Mouse (Mus musculus): Measurements from ENCODE around the gene Naa10. TPM values are rescaled to one million over a fixed set of nuclear protein-coding genes. Genes with fewer than 3 reads are reported as not detected.
A peak's percentile ranks its signal among the peaks of the same experiment; 100 is the strongest.

Naa10 gene
- polyA plus RNA-seq, 1 experiment, result 82.0 TPM

DNA sequence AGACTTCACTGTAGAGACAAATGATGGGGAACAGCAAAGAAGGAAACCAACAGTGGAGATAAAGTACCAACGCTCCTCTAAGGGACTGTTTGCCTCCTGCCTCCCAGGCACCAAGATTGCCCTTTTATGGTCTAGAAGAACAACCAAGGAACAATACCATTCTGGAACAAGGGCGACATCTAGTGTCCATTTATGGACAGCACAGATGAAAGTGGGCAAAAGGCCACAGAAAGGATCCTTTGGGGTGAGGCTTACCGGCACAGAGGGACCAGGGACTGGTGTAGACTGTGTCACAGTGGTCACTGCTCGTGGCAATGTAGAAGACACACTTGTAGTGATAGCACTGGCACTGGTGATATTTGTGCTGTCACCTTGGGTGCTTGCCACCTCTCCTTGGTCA is 26.9 kb upstream of the Naa10 start:
- WGBS, result 40% methylated on average over 4 of the region's 4 CpGs
- DNase-seq, result peak; percentile 49
- Histone ChIP-seq H3K27me3 (ENCODE audit: control insufficient read depth, insufficient read depth, low read length) (no peaks in the 10 kb centered on the region), H3K27ac (ENCODE audit: control insufficient read depth, insufficient read depth, low read length) (no peak overlapping the region), H3K4me3 (ENCODE audit: control insufficient read depth, insufficient read depth, low read length) (no peak overlapping the region), H3K4me1 (replicated peaks; ENCODE audit: control insufficient read depth, insufficient read depth, low read length) (no peaks in the 10 kb centered on the region), H3K36me3 (ENCODE audit: control insufficient read depth, insufficient read depth, low read length) (peaks cover 85% of the 10 kb centered on the region)
- TF ChIP-seq POLR2A (IDR thresholded peaks at IDR 0.05; ENCODE audit: control insufficient read depth, extremely low read depth, insufficient read depth, low read length, poor library complexity), result no peak
- TF ChIP-seq CTCF (IDR thresholded peaks at IDR 0.05; ENCODE audit: borderline replicate concordance, control insufficient read depth, extremely low read depth, insufficient read depth, low read length, poor library complexity), result no peak

DNA sequence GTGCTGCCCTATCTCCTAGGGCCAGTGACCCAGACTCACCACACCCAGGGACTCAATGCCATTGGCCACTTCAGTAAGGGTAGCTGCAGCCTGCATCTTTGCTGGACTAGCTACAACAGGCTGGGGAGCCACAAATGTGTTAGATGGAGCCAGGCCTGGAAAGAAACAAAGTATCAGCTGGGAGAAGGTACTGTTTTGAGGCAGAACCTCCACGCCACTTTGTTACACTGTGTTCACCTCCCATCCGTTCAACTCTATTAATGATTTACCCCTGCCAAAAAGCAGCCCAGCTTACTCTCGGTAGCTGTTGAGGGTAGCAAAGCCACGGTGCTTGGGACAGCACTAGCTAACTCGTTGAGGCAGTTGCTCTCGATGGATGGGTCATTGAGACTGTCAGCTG is 25.2 kb upstream of the Naa10 start:
- TF ChIP-seq CTCF (IDR thresholded peaks at IDR 0.05; ENCODE audit: borderline replicate concordance, control insufficient read depth, extremely low read depth, insufficient read depth, low read length, poor library complexity), result no peak
- TF ChIP-seq POLR2A (IDR thresholded peaks at IDR 0.05; ENCODE audit: control insufficient read depth, extremely low read depth, insufficient read depth, low read length, poor library complexity), result no peak
- 98% methylated on average over 6 of the region's 6 CpGs for WGBS
- H3K4me1 ChIP-seq (replicated peaks; ENCODE audit: control insufficient read depth, insufficient read depth, low read length), result no peaks in the 10 kb centered on the region
- no peak overlapping the region for H3K4me3 ChIP-seq (ENCODE audit: control insufficient read depth, insufficient read depth, low read length)
- H3K27ac ChIP-seq (ENCODE audit: control insufficient read depth, insufficient read depth, low read length), result no peak overlapping the region
- no peak for DNase-seq
- peaks cover 79% of the 10 kb centered on the region for H3K36me3 ChIP-seq (ENCODE audit: control insufficient read depth, insufficient read depth, low read length)
- H3K27me3 ChIP-seq (ENCODE audit: control insufficient read depth, insufficient read depth, low read length), result no peaks in the 10 kb centered on the region

DNA sequence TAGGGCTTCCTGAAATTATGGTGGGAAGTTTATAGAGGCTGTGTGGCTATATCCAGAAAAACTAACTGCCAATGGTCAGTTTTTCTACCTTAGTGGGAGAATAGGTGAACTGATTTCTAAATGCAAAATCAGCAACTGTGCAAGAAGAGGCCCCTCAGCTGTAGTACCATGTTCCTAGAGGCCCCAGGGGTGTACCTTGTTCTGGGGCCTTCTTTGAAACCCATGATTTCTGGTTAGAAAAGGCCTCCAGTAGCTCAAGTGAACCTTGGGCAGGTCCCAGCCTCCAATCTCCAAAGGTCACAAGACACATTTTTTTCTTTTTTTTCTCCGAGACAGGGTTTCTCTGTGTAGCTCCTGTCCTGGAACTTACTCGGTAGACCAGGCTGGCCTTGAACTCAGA is 20.6 kb upstream of the Naa10 start:
- no peak overlapping the region for H3K27ac ChIP-seq (ENCODE audit: control insufficient read depth, insufficient read depth, low read length)
- no peaks in the 10 kb centered on the region for H3K4me1 ChIP-seq (replicated peaks; ENCODE audit: control insufficient read depth, insufficient read depth, low read length)
- H3K4me3 ChIP-seq (ENCODE audit: control insufficient read depth, insufficient read depth, low read length), result no peak overlapping the region
- H3K36me3 ChIP-seq (ENCODE audit: control insufficient read depth, insufficient read depth, low read length), result peaks cover 41% of the 10 kb centered on the region
- no peaks in the 10 kb centered on the region for H3K27me3 ChIP-seq (ENCODE audit: control insufficient read depth, insufficient read depth, low read length)
- DNase-seq, result no peak
- 100% methylated on average over 2 of the region's 2 CpGs for WGBS
- no peak for TF ChIP-seq POLR2A (IDR thresholded peaks at IDR 0.05; ENCODE audit: control insufficient read depth, extremely low read depth, insufficient read depth, low read length, poor library complexity)
- TF ChIP-seq CTCF (IDR thresholded peaks at IDR 0.05; ENCODE audit: borderline replicate concordance, control insufficient read depth, extremely low read depth, insufficient read depth, low read length, poor library complexity), result no peak

GRCm38 (mm10) chrX:73941860-73942259 is 20.1 kb upstream of the Naa10 start:
- Histone ChIP-seq H3K27me3 (ENCODE audit: control insufficient read depth, insufficient read depth, low read length) (no peaks in the 10 kb centered on the region), H3K4me1 (replicated peaks; ENCODE audit: control insufficient read depth, insufficient read depth, low read length) (no peaks in the 10 kb centered on the region), H3K4me3 (ENCODE audit: control insufficient read depth, insufficient read depth, low read length) (no peak overlapping the region), H3K27ac (ENCODE audit: control insufficient read depth, insufficient read depth, low read length) (no peak overlapping the region), H3K36me3 (ENCODE audit: control insufficient read depth, insufficient read depth, low read length) (peaks cover 36% of the 10 kb centered on the region)
- TF ChIP-seq CTCF (IDR thresholded peaks at IDR 0.05; ENCODE audit: borderline replicate concordance, control insufficient read depth, extremely low read depth, insufficient read depth, low read length, poor library complexity) (no peak), POLR2A (IDR thresholded peaks at IDR 0.05; ENCODE audit: control insufficient read depth, extremely low read depth, insufficient read depth, low read length, poor library complexity) (no peak)
- no peak for DNase-seq
- WGBS, result 98% methylated on average over 2 of the region's 2 CpGs

DNA sequence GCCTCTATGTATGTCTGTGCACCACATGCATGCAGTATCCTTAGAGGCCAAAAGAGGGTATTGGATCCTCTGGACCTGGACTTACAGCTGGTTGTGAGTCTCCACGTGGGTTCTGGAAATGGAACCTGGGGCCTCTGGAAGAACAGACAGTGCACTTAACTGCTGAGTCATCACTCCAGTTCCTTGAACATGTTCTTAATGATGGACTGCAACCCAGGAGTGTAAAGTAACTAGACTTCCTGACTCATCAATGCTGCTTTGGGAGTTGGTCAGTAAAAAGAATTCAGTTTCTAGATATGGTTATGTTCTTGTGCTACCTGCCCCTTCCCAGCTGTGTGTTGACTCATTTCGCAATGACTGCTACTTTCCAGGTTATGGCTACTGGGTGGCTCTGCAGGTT is 10.1 kb upstream of the Naa10 start:
- no peaks in the 10 kb centered on the region for H3K27me3 ChIP-seq (ENCODE audit: control insufficient read depth, insufficient read depth, low read length)
- no peaks in the 10 kb centered on the region for H3K36me3 ChIP-seq (ENCODE audit: control insufficient read depth, insufficient read depth, low read length)
- no peak overlapping the region for H3K4me3 ChIP-seq (ENCODE audit: control insufficient read depth, insufficient read depth, low read length)
- TF ChIP-seq POLR2A (IDR thresholded peaks at IDR 0.05; ENCODE audit: control insufficient read depth, extremely low read depth, insufficient read depth, low read length, poor library complexity), result no peak
- H3K4me1 ChIP-seq (replicated peaks; ENCODE audit: control insufficient read depth, insufficient read depth, low read length), result peaks cover 8% of the 10 kb centered on the region
- H3K27ac ChIP-seq (ENCODE audit: control insufficient read depth, insufficient read depth, low read length), result no peak overlapping the region
- DNase-seq, result no peak
- WGBS, result 61% methylated on average over 2 of the region's 2 CpGs

DNA sequence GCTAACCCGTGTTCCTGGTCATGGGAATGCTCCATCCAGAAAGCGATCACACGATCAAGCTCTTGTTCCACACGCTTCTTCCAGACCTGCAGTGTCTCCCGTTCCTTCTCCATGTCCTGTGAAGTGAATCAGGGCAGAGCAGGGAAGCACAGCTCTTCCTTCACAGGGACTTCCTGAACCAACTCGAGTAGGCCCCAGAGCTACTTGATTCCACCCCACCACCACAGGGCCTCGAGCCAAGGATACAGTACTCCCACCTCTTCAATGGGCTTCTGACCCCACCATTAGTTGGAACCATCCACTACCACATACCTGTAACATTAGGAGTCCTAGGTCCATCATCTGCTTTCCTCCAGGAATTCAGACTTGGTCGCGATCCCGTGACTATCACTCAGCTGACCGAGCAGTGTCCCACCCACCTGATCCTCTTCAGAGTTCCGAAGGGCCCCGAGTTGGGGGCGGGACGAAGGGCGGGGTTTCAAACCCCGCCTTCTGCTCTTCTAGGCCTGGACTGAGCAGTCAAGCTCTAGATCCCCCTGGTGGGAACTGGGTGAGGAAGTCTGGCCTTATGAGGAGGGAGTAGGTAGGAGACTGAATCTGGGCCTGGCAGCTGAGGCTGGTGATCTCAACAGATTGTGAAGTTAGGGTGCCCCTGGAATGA is 8.8 kb upstream of the Naa10 start, which contains the start of gene Renbp:
Gene Renbp (minus strand): TSS at position 449 of the 661 bp plus-strand sequence.
- TF ChIP-seq CTCF (IDR thresholded peaks at IDR 0.05; ENCODE audit: borderline replicate concordance, control insufficient read depth, extremely low read depth, insufficient read depth, low read length, poor library complexity), result no peak
- TF ChIP-seq POLR2A (IDR thresholded peaks at IDR 0.05; ENCODE audit: control insufficient read depth, extremely low read depth, insufficient read depth, low read length, poor library complexity), result no peak
- no peak within 1 kb of the TSS for H3K27ac ChIP-seq (ENCODE audit: control insufficient read depth, insufficient read depth, low read length)
- 29% methylated on average over 17 of the region's 17 CpGs for WGBS
- H3K4me3 ChIP-seq (ENCODE audit: control insufficient read depth, insufficient read depth, low read length), result peak within 1 kb of the TSS; percentile 40; the same call in 1 of the 2 replicates
- DNase-seq, result peak; percentile 45
- no peaks in the 10 kb centered on the region for H3K27me3 ChIP-seq (ENCODE audit: control insufficient read depth, insufficient read depth, low read length)
- peaks cover 8% of the 10 kb centered on the region for H3K4me1 ChIP-seq (replicated peaks; ENCODE audit: control insufficient read depth, insufficient read depth, low read length)
- no peaks in the 10 kb centered on the region for H3K36me3 ChIP-seq (ENCODE audit: control insufficient read depth, insufficient read depth, low read length)

DNA sequence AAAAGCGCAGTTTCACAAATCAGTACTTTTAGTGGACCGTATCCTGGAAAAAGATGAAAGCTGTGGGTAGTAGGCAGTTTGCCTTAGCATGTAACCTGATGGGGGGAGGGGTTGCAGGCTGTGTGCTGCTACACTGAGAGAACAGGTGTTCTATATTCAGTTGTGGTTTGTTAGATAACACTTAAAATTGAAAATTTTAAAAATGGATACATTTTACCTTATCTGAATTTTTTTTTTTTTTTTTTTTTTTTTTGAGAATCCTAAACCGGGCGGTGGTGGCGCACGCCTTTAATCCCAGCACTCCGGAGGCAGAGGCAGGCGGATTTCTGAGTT is 772 bp upstream of the Naa10 start:
- no peaks in the 10 kb centered on the region for H3K27me3 ChIP-seq (ENCODE audit: control insufficient read depth, insufficient read depth, low read length)
- peak overlapping the region; percentile 91 for H3K27ac ChIP-seq (ENCODE audit: control insufficient read depth, insufficient read depth, low read length)
- no peak for TF ChIP-seq POLR2A (IDR thresholded peaks at IDR 0.05; ENCODE audit: control insufficient read depth, extremely low read depth, insufficient read depth, low read length, poor library complexity)
- TF ChIP-seq CTCF (IDR thresholded peaks at IDR 0.05; ENCODE audit: borderline replicate concordance, control insufficient read depth, extremely low read depth, insufficient read depth, low read length, poor library complexity), result no peak
- DNase-seq, result peak; percentile 36
- peaks cover 15% of the 10 kb centered on the region for H3K36me3 ChIP-seq (ENCODE audit: control insufficient read depth, insufficient read depth, low read length)
- no peaks in the 10 kb centered on the region for H3K4me1 ChIP-seq (replicated peaks; ENCODE audit: control insufficient read depth, insufficient read depth, low read length)
- WGBS, result 34% methylated on average over 8 of the region's 8 CpGs
- peak overlapping the region; percentile 99 for H3K4me3 ChIP-seq (ENCODE audit: control insufficient read depth, insufficient read depth, low read length)

Measured in thymus, adult 2 months (tissue).